Mouse (Mus musculus): ENCODE results near the gene Rab20.

DNA sequence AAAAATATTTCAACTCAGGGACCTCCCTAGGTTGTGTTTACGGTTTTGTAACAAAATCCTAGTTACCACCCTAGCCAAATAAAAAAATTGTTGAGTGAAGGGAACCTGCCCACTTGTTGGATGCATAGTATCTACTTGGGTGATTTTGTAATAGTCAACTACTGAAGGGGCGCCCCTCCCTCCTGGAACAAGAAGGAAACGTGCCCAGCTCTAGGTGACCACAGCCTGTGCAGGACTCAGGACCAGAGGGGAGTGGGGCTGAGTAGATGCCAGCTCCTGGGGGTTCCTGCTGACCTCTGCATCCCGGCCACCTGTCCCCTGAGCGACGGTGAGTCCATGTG is 39.5 kb upstream of the Rab20 start:
- no peak for TF ChIP-seq POLR2A (IDR thresholded peaks at IDR 0.05; ENCODE audit: low read depth, low read length)
- no peak for TF ChIP-seq CTCF (IDR thresholded peaks at IDR 0.05; ENCODE audit: borderline replicate concordance, insufficient read depth, low read length)
